Mouse (Mus musculus): ENCODE data around the gene Rsad2. TPM values are rescaled to one million over a fixed set of nuclear protein-coding genes. Genes with fewer than 3 reads are reported as not detected.

Gene Rsad2
- total and polyA plus RNA-seq, 3 experiments, result 0.05 to 15.9 TPM; not detected in 1

- Histone ChIP-seq H3K4me3 (ENCODE audit: low read depth, low read length) (no peak overlapping the region), H3K27me3 (ENCODE audit: insufficient read depth, low read length) (no peaks in the 10 kb centered on the region), H3K9me3 (replicated peaks) (peaks cover 81% of the 10 kb centered on the region), H3K36me3 (replicated peaks) (no peaks in the 10 kb centered on the region), H3K4me1 (ENCODE audit: insufficient read depth, low read depth, low read length) (no peaks in the 10 kb centered on the region)
- no peak for ATAC-seq (ENCODE audit: extremely low read depth, insufficient number of reproducible peaks, low FRiP score, poor library complexity, severe bottlenecking)
- no peak for DNase-seq (ENCODE audit: low spot score)
- TF ChIP-seq TAL1 (conservative IDR thresholded peaks at IDR 0.05; ENCODE audit: low read depth, low read length) (no peak), POLR2AphosphoS5 (IDR thresholded peaks at IDR 0.05; ENCODE audit: insufficient replicate concordance, low read depth, low read length) (no peak), CTCF (IDR thresholded peaks at IDR 0.05; ENCODE audit: low read depth, low read length) (no peak), GATA2 (IDR thresholded peaks at IDR 0.05; ENCODE audit: borderline replicate concordance, low read depth, low read length) (no peak)
Observed at GRCm38 (mm10) chr12:26404781-26405702, 51.2 kb downstream of the Rsad2 start.

- no peak for DNase-seq (ENCODE audit: low spot score)
- Histone ChIP-seq H3K4me1 (ENCODE audit: insufficient read depth, low read depth, low read length) (no peaks in the 10 kb centered on the region), H3K9me3 (replicated peaks) (peaks cover 79% of the 10 kb centered on the region), H3K4me3 (ENCODE audit: low read depth, low read length) (no peak overlapping the region), H3K36me3 (replicated peaks) (no peaks in the 10 kb centered on the region), H3K27me3 (ENCODE audit: insufficient read depth, low read length) (no peaks in the 10 kb centered on the region)
- ATAC-seq (ENCODE audit: extremely low read depth, insufficient number of reproducible peaks, low FRiP score, poor library complexity, severe bottlenecking), result no peak
- TF ChIP-seq POLR2AphosphoS5 (IDR thresholded peaks at IDR 0.05; ENCODE audit: insufficient replicate concordance, low read depth, low read length), result no peak
- TF ChIP-seq CTCF (IDR thresholded peaks at IDR 0.05; ENCODE audit: low read depth, low read length), result no peak
- no peak for TF ChIP-seq GATA1 (IDR thresholded peaks at IDR 0.05; ENCODE audit: borderline replicate concordance, low read length)
- no peak for TF ChIP-seq GATA2 (IDR thresholded peaks at IDR 0.05; ENCODE audit: borderline replicate concordance, low read depth, low read length)
- TF ChIP-seq TAL1 (conservative IDR thresholded peaks at IDR 0.05; ENCODE audit: low read depth, low read length), result no peak
Observed at GRCm38 (mm10) chr12:26403372-26404125, 52.7 kb downstream of the Rsad2 start.

GRCm38 (mm10) chr12:26401696-26402470 is 54.4 kb downstream of the Rsad2 start:
- DNase-seq (ENCODE audit: low spot score) (no peak), ATAC-seq (ENCODE audit: extremely low read depth, insufficient number of reproducible peaks, low FRiP score, poor library complexity, severe bottlenecking) (no peak)
- H3K36me3 ChIP-seq (replicated peaks), result no peaks in the 10 kb centered on the region
- TF ChIP-seq GATA1 (IDR thresholded peaks at IDR 0.05; ENCODE audit: borderline replicate concordance, low read length), result no peak
- TF ChIP-seq TAL1 (conservative IDR thresholded peaks at IDR 0.05; ENCODE audit: low read depth, low read length), result no peak
- no peak for TF ChIP-seq CTCF (IDR thresholded peaks at IDR 0.05; ENCODE audit: low read depth, low read length)
- no peak for TF ChIP-seq POLR2AphosphoS5 (IDR thresholded peaks at IDR 0.05; ENCODE audit: insufficient replicate concordance, low read depth, low read length)
- no peak for TF ChIP-seq GATA2 (IDR thresholded peaks at IDR 0.05; ENCODE audit: borderline replicate concordance, low read depth, low read length)
- H3K4me1 ChIP-seq (ENCODE audit: insufficient read depth, low read depth, low read length), result no peaks in the 10 kb centered on the region
- peaks cover 73% of the 10 kb centered on the region for H3K9me3 ChIP-seq (replicated peaks)
- H3K27me3 ChIP-seq (ENCODE audit: insufficient read depth, low read length), result no peaks in the 10 kb centered on the region
- no peak overlapping the region for H3K4me3 ChIP-seq (ENCODE audit: low read depth, low read length)

- no peak for DNase-seq (ENCODE audit: low spot score)
- H3K27me3 ChIP-seq (ENCODE audit: insufficient read depth, low read length), result no peaks in the 10 kb centered on the region
- TF ChIP-seq GATA2 (IDR thresholded peaks at IDR 0.05; ENCODE audit: borderline replicate concordance, low read depth, low read length) (no peak), TAL1 (conservative IDR thresholded peaks at IDR 0.05; ENCODE audit: low read depth, low read length) (no peak), POLR2AphosphoS5 (IDR thresholded peaks at IDR 0.05; ENCODE audit: insufficient replicate concordance, low read depth, low read length) (no peak), CTCF (IDR thresholded peaks at IDR 0.05; ENCODE audit: low read depth, low read length) (no peak), GATA1 (IDR thresholded peaks at IDR 0.05; ENCODE audit: borderline replicate concordance, low read length) (no peak)
- ATAC-seq (ENCODE audit: extremely low read depth, insufficient number of reproducible peaks, low FRiP score, poor library complexity, severe bottlenecking), result no peak
- H3K36me3 ChIP-seq (replicated peaks), result no peaks in the 10 kb centered on the region
- H3K4me1 ChIP-seq (ENCODE audit: insufficient read depth, low read depth, low read length), result no peaks in the 10 kb centered on the region
- H3K4me3 ChIP-seq (ENCODE audit: low read depth, low read length), result no peak overlapping the region
- H3K9me3 ChIP-seq (replicated peaks), result peaks cover 71% of the 10 kb centered on the region
Observed at GRCm38 (mm10) chr12:26401254-26401653, 55.0 kb downstream of the Rsad2 start.

- H3K4me1 ChIP-seq (ENCODE audit: insufficient read depth, low read depth, low read length), result no peaks in the 10 kb centered on the region
- ATAC-seq (ENCODE audit: extremely low read depth, insufficient number of reproducible peaks, low FRiP score, poor library complexity, severe bottlenecking), result no peak
- no peak for TF ChIP-seq GATA2 (IDR thresholded peaks at IDR 0.05; ENCODE audit: borderline replicate concordance, low read depth, low read length)
- no peak for TF ChIP-seq TAL1 (conservative IDR thresholded peaks at IDR 0.05; ENCODE audit: low read depth, low read length)
- TF ChIP-seq CTCF (IDR thresholded peaks at IDR 0.05; ENCODE audit: low read depth, low read length), result no peak
- TF ChIP-seq GATA1 (IDR thresholded peaks at IDR 0.05; ENCODE audit: borderline replicate concordance, low read length), result no peak
- no peak for TF ChIP-seq POLR2AphosphoS5 (IDR thresholded peaks at IDR 0.05; ENCODE audit: insufficient replicate concordance, low read depth, low read length)
- H3K36me3 ChIP-seq (replicated peaks), result no peaks in the 10 kb centered on the region
- DNase-seq (ENCODE audit: low spot score), result no peak
- H3K4me3 ChIP-seq (ENCODE audit: low read depth, low read length), result no peak overlapping the region
- H3K9me3 ChIP-seq (replicated peaks), result peaks cover 69% of the 10 kb centered on the region
- H3K27me3 ChIP-seq (ENCODE audit: insufficient read depth, low read length), result no peaks in the 10 kb centered on the region
Observed at GRCm38 (mm10) chr12:26400762-26401161, 55.5 kb downstream of the Rsad2 start.

Data from G1E (cell line).